Mouse (Mus musculus) testis, adult 2 months (tissue): ENCODE data around the gene Bysl.

Experiments used
- CTCF ChIP-seq: fragments of 200-500 bp; IDR thresholded peaks from 2 replicates; pipeline ENCODE4 v1.5.1; 2012; ENCODE audit warnings: low read depth, mild to moderate bottlenecking, inconsistent platforms, low read length, moderate library complexity; ENCODE audit not compliant: control insufficient read depth, insufficient read depth, insufficient replicate concordance
- POLR2A ChIP-seq: fragments of 200-500 bp; IDR thresholded peaks from 2 replicates; pipeline ENCODE4 v1.6.1; 2012; ENCODE audit warnings: low read depth, mild to moderate bottlenecking, inconsistent platforms, low read length, moderate library complexity; ENCODE audit not compliant: control insufficient read depth

- TF ChIP-seq CTCF (no peak), POLR2A (no peak)
Measured at GRCm38 (mm10) chr17:47568951-47569527, 42.3 kb downstream of the Bysl start.
